Mouse (Mus musculus): ENCODE results near the gene Clspn.

DNA sequence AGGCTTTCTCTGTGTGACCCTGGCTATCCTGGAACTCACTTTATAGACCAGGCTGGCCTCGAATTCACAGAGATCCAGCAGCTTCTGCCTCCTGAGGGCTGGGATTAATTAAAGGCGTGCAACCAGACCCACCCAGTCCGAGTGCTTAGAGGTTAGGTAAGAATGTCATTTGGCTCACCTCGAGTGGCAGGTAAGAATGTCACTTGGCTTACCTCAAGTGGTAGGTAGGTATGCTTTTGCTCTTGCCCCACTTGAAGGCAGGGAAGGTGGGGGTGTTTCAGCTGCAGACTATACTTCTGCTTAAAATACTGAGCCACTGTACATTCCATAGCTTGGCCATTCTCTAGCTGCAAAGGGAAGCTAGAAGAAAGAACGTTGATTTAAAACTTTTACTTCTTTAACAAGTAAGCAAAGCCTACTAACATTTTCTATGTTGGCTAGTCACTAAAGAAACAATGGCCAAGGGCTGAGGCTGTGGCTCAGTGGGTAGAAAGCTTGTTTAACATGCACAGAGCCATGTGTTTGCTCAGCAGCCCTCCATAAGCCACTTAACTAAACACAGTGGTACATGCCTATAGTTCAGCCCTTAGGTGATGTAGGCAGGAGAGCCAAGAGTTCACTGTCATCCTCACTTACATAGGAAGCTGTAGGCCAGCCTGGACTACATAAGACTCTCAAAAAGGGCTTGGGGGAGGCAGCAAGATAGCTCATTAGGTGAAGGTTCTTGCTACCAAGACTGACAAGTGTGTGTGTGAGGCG, 44.2 kb upstream of the Clspn start:
- TF ChIP-seq CTCF (IDR thresholded peaks at IDR 0.05; ENCODE audit: low read depth) (no peak), EP300 (IDR thresholded peaks at IDR 0.05; ENCODE audit: low read depth) (no peak)

Data from liver, embryonic 14.5 days (tissue).